Mouse (Mus musculus): ENCODE results near the gene Rbm39. TPM values are rescaled to one million over a fixed set of nuclear protein-coding genes. Genes with fewer than 3 reads are reported as not detected.
A peak's percentile ranks its signal among the peaks of the same experiment; 100 is the strongest.

Rbm39 gene
- total and polyA plus RNA-seq, 2 experiments from 2014 or later: 413 to 415 TPM

GRCm38 (mm10) chr2:156202848-156203437, 22.9 kb upstream of the Rbm39 start:
- Histone ChIP-seq H3K9me3 (ENCODE audit: low read length) (no peaks in the 10 kb centered on the region), H3K4me3 (ENCODE audit: low read depth, low read length) (no peak overlapping the region), H3K27me3 (ENCODE audit: insufficient read depth, low read length) (no peaks in the 10 kb centered on the region), H3K9ac (no peak overlapping the region), H3K36me3 (ENCODE audit: insufficient read depth) (0 out of 2 replicates have a peak, but pooled peaks cover 7% of the 10 kb centered on the region), H3K4me2 (ENCODE audit: low read depth) (no peak overlapping the region), H3K27ac (ENCODE audit: low read depth, low read length) (peak overlapping the region; percentile 66), H3K4me1 (ENCODE audit: insufficient read depth) (peaks cover 7% of the 10 kb centered on the region; the same call in 1 of the 2 replicates)
- no peak for TF ChIP-seq CTCF (IDR thresholded peaks at IDR 0.05; ENCODE audit: low read depth)
- ATAC-seq (peak; percentile 29), DNase-seq (peak; percentile 64)
- 13% methylated on average over 3 of the region's 3 CpGs for WGBS

- ATAC-seq: no peak
- no peak for DNase-seq
- 92% methylated on average over 4 of the region's 4 CpGs for WGBS
These were observed 21.4 kb upstream of the Rbm39 start for GRCm38 (mm10) chr2:156201486-156201885.

GRCm38 (mm10) chr2:156199944-156200343, 19.9 kb upstream of the Rbm39 start:
- Histone ChIP-seq H3K36me3 (ENCODE audit: insufficient read depth) (0 out of 2 replicates have a peak, but pooled peaks cover 4% of the 10 kb centered on the region), H3K27ac (ENCODE audit: low read depth, low read length) (no peak overlapping the region), H3K9ac (no peak overlapping the region), H3K9me3 (ENCODE audit: low read length) (no peaks in the 10 kb centered on the region), H3K4me3 (ENCODE audit: low read depth, low read length) (no peak overlapping the region), H3K4me2 (ENCODE audit: low read depth) (no peak overlapping the region), H3K4me1 (ENCODE audit: insufficient read depth) (peaks cover 11% of the 10 kb centered on the region; the same call in 1 of the 2 replicates), H3K27me3 (ENCODE audit: insufficient read depth, low read length) (no peaks in the 10 kb centered on the region)
- WGBS: 37% methylated on average over 3 of the region's 3 CpGs
- no peak for DNase-seq
- no peak for TF ChIP-seq CTCF (IDR thresholded peaks at IDR 0.05; ENCODE audit: low read depth)
- no peak for ATAC-seq

More at GRCm38 (mm10) chr2:156201486-156201885, 21.4 kb upstream of the Rbm39 start:
- Histone ChIP-seq H3K27ac (ENCODE audit: low read depth, low read length) (no peak overlapping the region), H3K9ac (no peak overlapping the region), H3K4me3 (ENCODE audit: low read depth, low read length) (no peak overlapping the region), H3K36me3 (ENCODE audit: insufficient read depth) (0 out of 2 replicates have a peak, but pooled peaks cover 7% of the 10 kb centered on the region), H3K4me1 (ENCODE audit: insufficient read depth) (peaks cover 11% of the 10 kb centered on the region; the same call in 1 of the 2 replicates), H3K27me3 (ENCODE audit: insufficient read depth, low read length) (no peaks in the 10 kb centered on the region), H3K4me2 (ENCODE audit: low read depth) (no peak overlapping the region), H3K9me3 (ENCODE audit: low read length) (no peaks in the 10 kb centered on the region)
- TF ChIP-seq CTCF (IDR thresholded peaks at IDR 0.05; ENCODE audit: low read depth): no peak

DNA sequence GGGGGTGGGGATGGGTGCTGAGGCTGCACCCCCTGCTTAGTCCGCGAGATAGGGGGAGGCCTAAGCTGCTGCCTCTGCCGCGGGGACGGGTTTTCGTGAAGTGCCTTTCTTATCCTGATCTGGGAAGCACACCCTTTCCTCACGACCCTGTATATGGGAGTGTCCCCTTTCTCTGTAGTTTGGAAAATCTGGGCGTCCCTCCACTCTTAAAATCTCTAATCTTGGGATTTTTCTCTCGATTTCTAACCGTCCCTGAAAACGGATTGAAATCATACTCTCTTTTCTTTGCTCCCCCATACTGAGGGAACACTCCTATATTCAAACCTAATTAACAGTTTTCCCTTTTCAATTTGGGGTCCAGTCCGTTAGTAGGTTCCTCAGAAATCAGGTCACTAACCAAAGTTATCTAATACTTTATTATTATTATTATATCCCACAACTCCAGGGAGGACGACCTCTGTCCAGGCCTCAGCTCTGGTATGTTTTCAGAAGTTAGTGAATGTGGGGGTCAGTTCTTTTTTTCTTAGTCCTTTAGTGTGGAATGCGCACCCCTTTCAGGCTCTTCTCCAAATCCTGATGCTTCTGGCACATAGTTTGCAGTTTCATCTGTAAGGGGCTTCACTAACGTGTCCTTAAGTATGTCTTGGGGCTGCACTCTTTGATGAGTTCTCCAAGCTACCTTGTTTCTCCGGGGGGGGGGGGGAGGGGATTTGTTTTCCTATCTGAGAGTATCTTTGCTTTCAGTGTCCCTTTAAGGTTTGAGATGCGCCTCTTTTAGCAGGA, 17.3 kb upstream of the Rbm39 start:
- H3K36me3 ChIP-seq (ENCODE audit: insufficient read depth): 0 out of 2 replicates have a peak, but pooled peaks cover 4% of the 10 kb centered on the region
- H3K27ac ChIP-seq (ENCODE audit: low read depth, low read length): peak overlapping the region; percentile 99
- H3K9me3 ChIP-seq (ENCODE audit: low read length): no peaks in the 10 kb centered on the region
- 3% methylated on average over 17 of the region's 17 CpGs for WGBS
- peaks cover 7% of the 10 kb centered on the region; the same call in 1 of the 2 replicates for H3K4me1 ChIP-seq (ENCODE audit: insufficient read depth)
- H3K4me2 ChIP-seq (ENCODE audit: low read depth): peak overlapping the region; percentile 47
- H3K4me3 ChIP-seq (ENCODE audit: low read depth, low read length): peak overlapping the region; percentile 80
- DNase-seq (no peak), ATAC-seq (peak; percentile 26)
- TF ChIP-seq CTCF (IDR thresholded peaks at IDR 0.05; ENCODE audit: low read depth): no peak
- peak overlapping the region; percentile 90 for H3K9ac ChIP-seq
- no peaks in the 10 kb centered on the region for H3K27me3 ChIP-seq (ENCODE audit: insufficient read depth, low read length)

- 0 out of 2 replicates have a peak, but pooled peaks cover 4% of the 10 kb centered on the region for H3K36me3 ChIP-seq (ENCODE audit: insufficient read depth)
- WGBS: 0% methylated on average over 72 of the region's 88 CpGs
- peaks cover 7% of the 10 kb centered on the region; the same call in 1 of the 2 replicates for H3K4me1 ChIP-seq (ENCODE audit: insufficient read depth)
- peak within 1 kb of the TSS; percentile 90 for H3K9ac ChIP-seq
- peak; percentile 97 for ATAC-seq
- DNase-seq: peak; percentile 97
- H3K4me3 ChIP-seq (ENCODE audit: low read depth, low read length): peak within 1 kb of the TSS; percentile 80
- no peaks in the 10 kb centered on the region for H3K27me3 ChIP-seq (ENCODE audit: insufficient read depth, low read length)
- no peaks in the 10 kb centered on the region for H3K9me3 ChIP-seq (ENCODE audit: low read length)
- peak within 1 kb of the TSS; percentile 47 for H3K4me2 ChIP-seq (ENCODE audit: low read depth)
- peak within 1 kb of the TSS; percentile 99 for H3K27ac ChIP-seq (ENCODE audit: low read depth, low read length)
- 0 out of 2 replicates have a peak, but pooled peaks have one; percentile 3 for TF ChIP-seq CTCF (IDR thresholded peaks at IDR 0.05; ENCODE audit: low read depth)
These were observed 16.5 kb upstream of the Rbm39 start, which contains the start of gene Phf20 for GRCm38 (mm10) chr2:156196302-156197128. Gene Phf20 (plus strand): TSS chr2:156196466.

GRCm38 (mm10) chr2:156194571-156194970, 14.5 kb upstream of the Rbm39 start:
- H3K4me1 ChIP-seq (ENCODE audit: insufficient read depth): peaks cover 7% of the 10 kb centered on the region; the same call in 1 of the 2 replicates
- no peak overlapping the region for H3K4me3 ChIP-seq (ENCODE audit: low read depth, low read length)
- no peaks in the 10 kb centered on the region for H3K36me3 ChIP-seq (ENCODE audit: insufficient read depth)
- ATAC-seq (no peak), DNase-seq (no peak)
- H3K4me2 ChIP-seq (ENCODE audit: low read depth): no peak overlapping the region
- no peak overlapping the region for H3K9ac ChIP-seq
- no peaks in the 10 kb centered on the region for H3K27me3 ChIP-seq (ENCODE audit: insufficient read depth, low read length)
- no peak overlapping the region for H3K27ac ChIP-seq (ENCODE audit: low read depth, low read length)
- H3K9me3 ChIP-seq (ENCODE audit: low read length): no peaks in the 10 kb centered on the region
- TF ChIP-seq CTCF (IDR thresholded peaks at IDR 0.05; ENCODE audit: low read depth): no peak
